Mouse (Mus musculus): ENCODE data around the gene Crebl2. TPM values are rescaled to one million over a fixed set of nuclear protein-coding genes. Genes with fewer than 3 reads are reported as not detected.

Crebl2 gene
- polyA plus RNA-seq, 1 experiment from 2014 or later = 1.4 TPM

DNA sequence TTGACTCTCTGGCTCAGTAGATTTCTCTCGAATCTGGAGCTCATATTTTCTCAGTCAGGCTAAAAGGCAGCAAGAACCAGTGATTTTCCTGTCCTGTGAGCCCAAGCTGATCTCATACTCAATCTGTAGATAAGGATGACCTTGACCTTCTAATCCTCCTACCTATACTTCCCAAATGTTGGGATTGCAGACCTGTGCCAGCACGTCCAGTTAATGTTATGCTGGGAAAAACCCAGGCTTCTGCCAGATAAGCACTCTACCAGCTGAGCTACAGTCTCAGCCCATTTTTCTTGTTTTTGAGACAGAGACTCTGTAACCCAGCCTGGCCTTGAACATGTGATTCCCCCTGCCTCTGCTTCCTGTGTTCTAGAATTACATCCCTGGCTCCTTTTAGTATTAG, 10.4 kb downstream of the Crebl2 start:
- Histone ChIP-seq H3K4me1 (replicated peaks) (no peaks in the 10 kb centered on the region), H3K36me3 (no peaks in the 10 kb centered on the region), H3K27ac (no peak overlapping the region), H3K4me3 (no peak overlapping the region), H3K9me3 (no peaks in the 10 kb centered on the region), H3K27me3 (ENCODE audit: insufficient read depth, poor library complexity, severe bottlenecking) (no peaks in the 10 kb centered on the region)
- DNase-seq (ENCODE audit: low spot score) = no peak
- WGBS = 82% methylated on average over 2 of the region's 2 CpGs

- Histone ChIP-seq H3K27ac (no peak overlapping the region), H3K4me1 (replicated peaks) (0 out of 2 replicates have a peak, but pooled peaks cover 3% of the 10 kb centered on the region), H3K36me3 (no peaks in the 10 kb centered on the region), H3K4me3 (no peak overlapping the region), H3K27me3 (ENCODE audit: insufficient read depth, poor library complexity, severe bottlenecking) (no peaks in the 10 kb centered on the region), H3K9me3 (no peaks in the 10 kb centered on the region)
- no peak for DNase-seq (ENCODE audit: low spot score)
- WGBS = 87% methylated on average over 4 of the region's 4 CpGs
These were observed 15.8 kb downstream of the Crebl2 start for GRCm38 (mm10) chr6:134845726-134846125.

- Histone ChIP-seq H3K27ac (peak overlapping the region; percentile 26; the same call in 1 of the 2 replicates), H3K4me3 (no peak overlapping the region), H3K9me3 (no peaks in the 10 kb centered on the region), H3K27me3 (ENCODE audit: insufficient read depth, poor library complexity, severe bottlenecking) (no peaks in the 10 kb centered on the region), H3K36me3 (no peaks in the 10 kb centered on the region), H3K4me1 (replicated peaks) (0 out of 2 replicates have a peak, but pooled peaks cover 3% of the 10 kb centered on the region)
- WGBS = 79% methylated on average over 6 of the region's 6 CpGs
- DNase-seq (ENCODE audit: low spot score) = no peak
These were observed 16.4 kb downstream of the Crebl2 start for GRCm38 (mm10) chr6:134846308-134846707.

- H3K27ac ChIP-seq = no peak overlapping the region
- H3K4me3 ChIP-seq = no peak overlapping the region
- WGBS = 81% methylated on average over 4 of the region's 4 CpGs
- 0 out of 2 replicates have a peak, but pooled peaks cover 3% of the 10 kb centered on the region for H3K4me1 ChIP-seq (replicated peaks)
- DNase-seq (ENCODE audit: low spot score) = no peak
- H3K36me3 ChIP-seq = no peaks in the 10 kb centered on the region
- no peaks in the 10 kb centered on the region for H3K9me3 ChIP-seq
- no peaks in the 10 kb centered on the region for H3K27me3 ChIP-seq (ENCODE audit: insufficient read depth, poor library complexity, severe bottlenecking)
These were observed 17.6 kb downstream of the Crebl2 start for GRCm38 (mm10) chr6:134847550-134847949.

DNA sequence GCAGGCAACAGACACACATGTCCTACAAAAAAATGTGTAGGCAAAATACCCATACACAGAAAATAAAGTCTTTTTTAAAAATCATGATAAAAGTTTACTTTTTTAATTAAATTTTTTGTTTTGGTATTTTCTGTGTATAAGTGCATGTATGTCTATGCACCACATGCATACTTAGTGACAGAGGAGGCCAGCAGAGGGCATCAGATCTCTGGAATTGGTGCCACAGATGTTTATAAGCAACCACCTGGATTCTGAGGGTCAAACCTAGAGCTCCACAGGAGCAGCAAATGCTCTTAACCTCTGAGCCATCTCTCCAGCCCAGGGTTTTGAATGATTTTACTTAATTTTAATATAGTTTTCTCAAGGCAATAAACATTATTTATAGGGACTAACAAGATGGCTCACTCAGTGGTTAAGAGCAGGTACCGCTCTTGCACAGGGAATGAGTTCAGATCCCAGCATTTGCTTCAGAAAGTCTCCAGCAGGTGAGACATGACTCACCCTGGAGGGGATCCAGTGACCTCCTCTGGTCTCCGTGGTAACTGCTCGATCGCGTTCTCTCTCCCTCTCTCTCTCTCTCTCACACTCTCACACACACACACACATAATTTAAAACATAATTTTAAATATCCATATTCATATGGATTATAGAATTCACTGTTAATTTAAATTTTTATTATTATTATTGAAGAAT, 18.4 kb downstream of the Crebl2 start:
- H3K9me3 ChIP-seq = no peaks in the 10 kb centered on the region
- H3K27ac ChIP-seq = no peak overlapping the region
- H3K4me3 ChIP-seq = no peak overlapping the region
- H3K27me3 ChIP-seq (ENCODE audit: insufficient read depth, poor library complexity, severe bottlenecking) = no peaks in the 10 kb centered on the region
- 0 out of 2 replicates have a peak, but pooled peaks cover 3% of the 10 kb centered on the region for H3K4me1 ChIP-seq (replicated peaks)
- no peaks in the 10 kb centered on the region for H3K36me3 ChIP-seq
- 80% methylated on average over 5 of the region's 5 CpGs for whole genome bisulfite sequencing
- peak; percentile 30 for DNase-seq (ENCODE audit: low spot score)

DNA sequence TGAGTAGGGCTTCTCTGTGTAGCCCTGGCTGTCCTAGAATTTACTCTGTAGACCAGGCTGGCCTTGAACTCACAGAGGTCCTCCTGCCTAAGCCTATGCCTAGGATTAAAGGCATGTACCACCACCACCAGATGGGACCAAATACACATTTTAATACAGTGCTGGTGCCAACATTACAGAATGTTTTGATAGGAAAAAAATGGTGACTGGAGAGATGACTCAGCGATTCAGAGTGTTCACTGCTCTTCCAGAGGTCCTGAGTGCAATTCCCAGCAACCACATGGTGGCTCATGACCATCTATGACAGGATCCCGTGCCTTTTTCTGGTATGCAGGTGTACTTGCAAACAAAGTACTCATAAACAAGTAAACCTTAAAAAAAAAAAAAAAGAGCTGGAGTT, 19.5 kb downstream of the Crebl2 start:
- H3K4me1 ChIP-seq (replicated peaks) = peaks cover 10% of the 10 kb centered on the region
- no peaks in the 10 kb centered on the region for H3K27me3 ChIP-seq (ENCODE audit: insufficient read depth, poor library complexity, severe bottlenecking)
- H3K4me3 ChIP-seq = no peak overlapping the region
- H3K9me3 ChIP-seq = no peaks in the 10 kb centered on the region
- no peaks in the 10 kb centered on the region for H3K36me3 ChIP-seq
- 83% methylated on average over 2 of the region's 2 CpGs for WGBS
- DNase-seq (ENCODE audit: low spot score) = no peak
- no peak overlapping the region for H3K27ac ChIP-seq

- no peaks in the 10 kb centered on the region for H3K9me3 ChIP-seq
These were observed 20.0 kb downstream of the Crebl2 start for GRCm38 (mm10) chr6:134849985-134850384.

DNA sequence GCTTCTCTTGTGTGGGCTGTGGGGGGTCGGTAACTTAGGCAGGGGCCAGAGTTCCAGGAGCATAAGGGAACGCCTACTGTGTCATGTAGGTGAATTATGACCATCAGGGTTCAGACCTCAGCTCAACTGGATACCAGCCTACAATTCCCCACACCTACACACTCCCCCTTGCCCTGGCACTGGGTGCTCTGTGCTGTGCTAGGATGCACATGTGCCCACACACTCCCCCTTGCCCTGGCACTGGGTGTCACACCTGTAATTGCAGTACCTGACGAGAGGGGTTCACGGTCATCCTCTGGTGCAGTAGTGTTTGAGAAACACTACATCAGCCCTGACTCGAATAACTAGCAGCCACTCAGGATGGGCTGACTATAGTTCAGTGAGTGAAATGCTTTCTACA, 24.8 kb downstream of the Crebl2 start:
- no peak overlapping the region; the same call in 1 of the 2 replicates for H3K27ac ChIP-seq
- peaks cover 13% of the 10 kb centered on the region for H3K4me1 ChIP-seq (replicated peaks)
- no peaks in the 10 kb centered on the region for H3K9me3 ChIP-seq
- DNase-seq (ENCODE audit: low spot score) = no peak
- no peaks in the 10 kb centered on the region for H3K27me3 ChIP-seq (ENCODE audit: insufficient read depth, poor library complexity, severe bottlenecking)
- no peak overlapping the region for H3K4me3 ChIP-seq
- no peaks in the 10 kb centered on the region for H3K36me3 ChIP-seq
- 77% methylated on average over 5 of the region's 5 CpGs for WGBS

More at GRCm38 (mm10) chr6:134849985-134850384, 20.0 kb downstream of the Crebl2 start:
- no peak overlapping the region for H3K27ac ChIP-seq
- WGBS = 85% methylated on average over 3 of the region's 3 CpGs
- H3K36me3 ChIP-seq = no peaks in the 10 kb centered on the region
- no peak for DNase-seq (ENCODE audit: low spot score)
- no peaks in the 10 kb centered on the region for H3K27me3 ChIP-seq (ENCODE audit: insufficient read depth, poor library complexity, severe bottlenecking)
- H3K4me1 ChIP-seq (replicated peaks) = peaks cover 15% of the 10 kb centered on the region
- no peak overlapping the region for H3K4me3 ChIP-seq

- H3K9me3 ChIP-seq = no peaks in the 10 kb centered on the region
- H3K27me3 ChIP-seq (ENCODE audit: insufficient read depth, poor library complexity, severe bottlenecking) = no peaks in the 10 kb centered on the region
- WGBS = 92% methylated on average over 16 of the region's 16 CpGs
These were observed 26.0 kb downstream of the Crebl2 start for GRCm38 (mm10) chr6:134855926-134856325.

DNA sequence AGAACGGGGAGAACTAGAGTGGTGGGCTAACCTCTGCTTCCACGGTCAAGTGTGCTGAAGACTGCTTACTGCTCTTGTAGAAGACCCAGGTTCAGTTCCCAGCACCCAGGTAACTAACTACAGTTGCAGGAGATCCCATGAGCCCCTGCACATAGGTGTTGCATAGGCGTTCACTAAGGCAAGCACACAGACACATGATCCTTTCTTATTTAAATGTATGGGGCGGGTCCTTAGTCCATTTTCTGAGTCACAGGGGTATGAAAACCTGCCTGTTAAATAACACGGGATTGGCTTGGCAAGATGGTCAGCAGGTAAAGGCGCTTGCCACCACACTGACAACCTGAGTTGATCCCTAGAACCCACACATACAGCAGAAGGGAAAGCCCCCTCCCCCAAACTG, 29.1 kb downstream of the Crebl2 start:
- Histone ChIP-seq H3K27me3 (ENCODE audit: insufficient read depth, poor library complexity, severe bottlenecking) (no peaks in the 10 kb centered on the region), H3K9me3 (no peaks in the 10 kb centered on the region), H3K27ac (no peak overlapping the region), H3K4me1 (replicated peaks) (peaks cover 37% of the 10 kb centered on the region), H3K4me3 (no peak overlapping the region), H3K36me3 (no peaks in the 10 kb centered on the region)
- WGBS = 91% methylated on average over 6 of the region's 6 CpGs
- DNase-seq (ENCODE audit: low spot score) = no peak

More at GRCm38 (mm10) chr6:134855926-134856325, 26.0 kb downstream of the Crebl2 start:
- Histone ChIP-seq H3K27ac (no peak overlapping the region), H3K4me3 (no peak overlapping the region), H3K4me1 (replicated peaks) (peaks cover 17% of the 10 kb centered on the region), H3K36me3 (no peaks in the 10 kb centered on the region)
- DNase-seq (ENCODE audit: low spot score) = no peak

DNA sequence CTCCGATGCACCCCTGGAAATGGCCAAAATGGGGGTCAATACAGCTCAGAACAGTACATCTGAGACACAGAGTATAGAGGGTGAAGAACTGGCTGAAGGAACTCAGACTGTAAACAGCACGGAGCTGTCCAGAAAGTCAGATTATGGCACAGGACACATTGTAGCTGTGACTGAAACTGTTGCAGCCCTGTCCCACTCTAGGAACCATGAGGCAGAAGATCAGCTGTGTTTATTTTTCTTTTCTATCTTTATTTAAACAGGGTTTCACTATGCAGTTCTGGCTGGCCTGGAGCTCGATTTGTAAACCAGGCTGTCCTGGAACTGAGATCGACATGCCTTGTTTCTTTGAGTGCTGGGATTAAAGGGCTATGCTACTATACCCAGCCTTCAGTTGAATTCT, 30.3 kb downstream of the Crebl2 start:
- Histone ChIP-seq H3K4me3 (no peak overlapping the region), H3K36me3 (no peaks in the 10 kb centered on the region), H3K27ac (no peak overlapping the region), H3K4me1 (replicated peaks) (peaks cover 27% of the 10 kb centered on the region), H3K27me3 (ENCODE audit: insufficient read depth, poor library complexity, severe bottlenecking) (no peaks in the 10 kb centered on the region), H3K9me3 (no peaks in the 10 kb centered on the region)
- no peak for DNase-seq (ENCODE audit: low spot score)
- 80% methylated on average over 4 of the region's 4 CpGs for WGBS

DNA sequence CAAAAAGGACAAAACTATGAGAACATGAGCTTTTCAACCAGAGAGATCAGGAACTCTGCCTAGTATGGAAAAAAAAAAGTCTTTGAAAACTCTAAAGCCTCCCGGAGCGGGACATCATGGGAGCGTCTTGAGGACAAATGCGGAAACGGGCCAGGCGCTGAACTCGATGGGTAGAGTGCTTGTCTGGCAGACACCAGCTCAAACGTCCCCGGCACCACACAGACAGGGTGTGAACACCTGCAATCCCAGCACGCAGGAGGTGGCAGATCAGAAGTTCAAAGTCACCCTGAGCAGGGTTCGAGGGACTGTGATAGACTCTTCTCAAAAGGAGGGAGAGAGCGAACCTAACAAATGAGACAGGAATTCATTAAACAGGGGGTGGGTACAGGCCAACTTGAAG, 31.4 kb downstream of the Crebl2 start:
- Histone ChIP-seq H3K27ac (peak overlapping the region; percentile 81; the same call in 1 of the 2 replicates), H3K36me3 (peaks cover 8% of the 10 kb centered on the region; the same call in 1 of the 2 replicates), H3K4me1 (replicated peaks) (peaks cover 27% of the 10 kb centered on the region), H3K4me3 (no peak overlapping the region), H3K9me3 (no peaks in the 10 kb centered on the region), H3K27me3 (ENCODE audit: insufficient read depth, poor library complexity, severe bottlenecking) (no peaks in the 10 kb centered on the region)
- WGBS = 87% methylated on average over 12 of the region's 12 CpGs
- no peak for DNase-seq (ENCODE audit: low spot score)

DNA sequence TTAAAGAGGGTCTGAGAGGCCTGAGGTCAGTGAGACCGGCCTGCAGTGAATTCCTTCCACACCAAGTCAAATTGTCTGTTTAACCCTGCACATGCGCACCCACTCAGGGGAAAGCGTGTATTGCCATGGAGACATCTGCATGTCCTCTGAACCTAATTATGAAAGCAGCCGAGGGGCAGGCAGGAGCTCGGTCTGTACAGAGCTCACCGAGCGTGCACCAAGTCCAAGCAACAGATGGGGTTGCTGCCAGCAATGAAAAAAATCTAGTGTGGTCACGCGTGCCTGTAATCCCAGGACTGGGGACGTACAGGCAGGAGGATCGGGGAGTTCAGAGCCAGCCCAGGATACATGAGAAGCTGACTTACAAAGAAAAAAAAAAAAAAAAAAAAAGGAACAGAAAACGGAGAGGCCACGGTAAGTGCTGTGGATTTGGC, 32.7 kb downstream of the Crebl2 start:
- H3K27me3 ChIP-seq (ENCODE audit: insufficient read depth, poor library complexity, severe bottlenecking) = no peaks in the 10 kb centered on the region
- no peaks in the 10 kb centered on the region for H3K9me3 ChIP-seq
- peak overlapping the region; percentile 81 for H3K27ac ChIP-seq
- peaks cover 18% of the 10 kb centered on the region for H3K36me3 ChIP-seq
- peak overlapping the region; percentile 44 for H3K4me3 ChIP-seq
- WGBS = 19% methylated on average over 13 of the region's 13 CpGs
- peak; percentile 72 for DNase-seq (ENCODE audit: low spot score)
- H3K4me1 ChIP-seq (replicated peaks) = peaks cover 27% of the 10 kb centered on the region

Measured in hindbrain, embryonic 10.5 days (tissue).